Comparison of ENCODE assay signal across 19 mouse cellular contexts in genomic region chr1:89080795-89081194, GRCm38 (mm10). TPM values are rescaled to one million over a fixed set of nuclear protein-coding genes. Genes with fewer than 3 reads are reported as not detected.
DNase-seq lines count a peak whose midpoint lies in the region; ATAC-seq and TF ChIP-seq lines count a peak whose summit lies in the region.
"Had no signal": no experiment of that assay in that cellular context is flagged by ENCODE, and none has a peak within 500 bp of the region (broad histone marks: within the 10 kb centered on the region; RNA-seq: fewer than 3 reads in every experiment).

No protein-coding gene starts in this region.

- no peak overlapping the region for H3K4me3 ChIP-seq in kidney, embryonic 15.5 days (replicated peaks)
- no peak overlapping the region for H3K4me3 ChIP-seq in kidney, embryonic 16.5 days (ENCODE audit: low read length)
- no peak overlapping the region for H3K4me3 ChIP-seq in myocyte
- H3K4me3 ChIP-seq in hindbrain, embryonic 12.5 days = no peak overlapping the region
- H3K4me3 ChIP-seq: forebrain, embryonic 10.5 days; limb, embryonic 12.5 days; megakaryocyte, embryonic 14.5 days; midbrain, embryonic 15.5 days; stomach, embryonic 15.5 days had no signal

- peaks cover 56% of the 10 kb centered on the region for H3K4me1 ChIP-seq in kidney, embryonic 15.5 days
- peaks cover 52% of the 10 kb centered on the region for H3K4me1 ChIP-seq in kidney, embryonic 16.5 days (ENCODE audit: insufficient read depth, low read length)
- peaks cover 64% of the 10 kb centered on the region for H3K4me1 ChIP-seq in hindbrain, embryonic 12.5 days
- H3K4me1 ChIP-seq: megakaryocyte, embryonic 14.5 days had no signal

- 35% methylated on average over 5 of the region's 5 CpGs for WGBS in kidney, embryonic 15.5 days
- WGBS in kidney, embryonic 16.5 days = 29% methylated on average over 5 of the region's 5 CpGs
- WGBS in hindbrain, embryonic 12.5 days = 66% methylated on average over 5 of the region's 5 CpGs

- H3K27ac ChIP-seq in kidney, embryonic 15.5 days = 0 out of 2 replicates have a peak overlapping the region, but pooled peaks have one; percentile 2
- H3K27ac ChIP-seq in kidney, embryonic 16.5 days (ENCODE audit: low read length) = no peak overlapping the region
- no peak overlapping the region for H3K27ac ChIP-seq in hindbrain, embryonic 12.5 days
- H3K27ac ChIP-seq: forebrain, embryonic 10.5 days; kidney, postnatal 0 days; limb, embryonic 12.5 days; midbrain, embryonic 15.5 days; stomach, embryonic 15.5 days had no signal

- peaks cover 97% of the 10 kb centered on the region for H3K79me2 ChIP-seq in myocyte (ENCODE audit: control insufficient read depth, insufficient read depth)

- no peak for ATAC-seq in kidney, embryonic 15.5 days (replicated peaks; ENCODE audit: low FRiP score)
- ATAC-seq in kidney, embryonic 16.5 days (ENCODE audit: low FRiP score, low TSS enrichment) = no peak
- no peak for ATAC-seq in hindbrain, embryonic 12.5 days (ENCODE audit: low FRiP score)
- ATAC-seq: liver, postnatal 0 days; midbrain, embryonic 15.5 days had no signal

- H3K27me3 ChIP-seq in kidney, embryonic 15.5 days = no peaks in the 10 kb centered on the region
- no peaks in the 10 kb centered on the region for H3K27me3 ChIP-seq in kidney, embryonic 16.5 days (ENCODE audit: insufficient read depth, low read length)
- no peaks in the 10 kb centered on the region for H3K27me3 ChIP-seq in myocyte (ENCODE audit: control insufficient read depth, insufficient read depth, insufficient read length)
- H3K27me3 ChIP-seq in hindbrain, embryonic 12.5 days = no peaks in the 10 kb centered on the region
- H3K27me3 ChIP-seq: limb, embryonic 12.5 days; midbrain, embryonic 15.5 days; stomach, embryonic 15.5 days had no signal

- no peak overlapping the region for H3K9ac ChIP-seq in kidney, embryonic 15.5 days
- no peak overlapping the region for H3K9ac ChIP-seq in kidney, embryonic 16.5 days (replicated peaks; ENCODE audit: low read length)
- H3K9ac ChIP-seq in hindbrain, embryonic 12.5 days = no peak overlapping the region
- H3K9ac ChIP-seq: limb, embryonic 12.5 days; liver, postnatal 0 days; midbrain, embryonic 15.5 days; stomach, embryonic 15.5 days had no signal

- peak; percentile 25 for DNase-seq in gastrocnemius, adult 18-20 months (ENCODE audit: low spot score)
- DNase-seq in gastrocnemius, postnatal 4 days (ENCODE audit: low spot score in 2 of 2) = no peak
- peak; percentile 89 for DNase-seq in Muller cell, postnatal 12 days (ENCODE audit: inconsistent ontology term)
- DNase-seq: gastrocnemius, postnatal 10 days; liver, postnatal 0 days; lung, postnatal 14 days; right cerebral cortex, adult 18-20 months; spleen, adult 18-20 months; thymus, postnatal 25 days had no signal

- no peaks in the 10 kb centered on the region for H3K9me3 ChIP-seq in kidney, embryonic 15.5 days (replicated peaks)
- no peaks in the 10 kb centered on the region for H3K9me3 ChIP-seq in kidney, embryonic 16.5 days (ENCODE audit: low read length)
- no peaks in the 10 kb centered on the region for H3K9me3 ChIP-seq in hindbrain, embryonic 12.5 days (replicated peaks)
- H3K9me3 ChIP-seq: forebrain, embryonic 10.5 days; limb, embryonic 12.5 days; megakaryocyte, embryonic 14.5 days; midbrain, embryonic 15.5 days; stomach, embryonic 15.5 days had no signal

- no peak for TF ChIP-seq POLR2A in myocyte (IDR thresholded peaks at IDR 0.05; ENCODE audit: insufficient read length, low read depth)

- 0 out of 2 replicates have a peak, but pooled peaks cover 2% of the 10 kb centered on the region for H3K36me3 ChIP-seq in kidney, embryonic 15.5 days
- H3K36me3 ChIP-seq in kidney, embryonic 16.5 days (ENCODE audit: insufficient read depth, low read length) = no peaks in the 10 kb centered on the region; the same call in 1 of the 2 replicates
- H3K36me3 ChIP-seq in myocyte (ENCODE audit: control insufficient read depth, insufficient read depth) = no peaks in the 10 kb centered on the region
- H3K36me3 ChIP-seq in hindbrain, embryonic 12.5 days = no peaks in the 10 kb centered on the region
- H3K36me3 ChIP-seq: limb, embryonic 12.5 days; midbrain, embryonic 15.5 days; stomach, embryonic 15.5 days had no signal

- no peak overlapping the region for H3ac ChIP-seq in myocyte (ENCODE audit: control insufficient read depth, insufficient read length)

- 0 out of 2 replicates have a peak overlapping the region, but pooled peaks have one; percentile 0 for H3K4me2 ChIP-seq in kidney, embryonic 15.5 days
- no peak overlapping the region for H3K4me2 ChIP-seq in kidney, embryonic 16.5 days (replicated peaks; ENCODE audit: low read depth, low read length)
- H3K4me2 ChIP-seq in myocyte (ENCODE audit: low read depth) = peak overlapping the region; percentile 68
- H3K4me2 ChIP-seq in hindbrain, embryonic 12.5 days (replicated peaks) = no peak overlapping the region
- H3K4me2 ChIP-seq: limb, embryonic 12.5 days; midbrain, embryonic 15.5 days; stomach, embryonic 15.5 days had no signal

TF ChIP-seq in myocyte, 11 proteins besides CTCF, POLR2A, EP300 and RAD21:
- TF ChIP-seq MAX (IDR thresholded peaks at IDR 0.05; ENCODE audit: low read depth) = no peak
- TF ChIP-seq TCF12 (IDR thresholded peaks at IDR 0.05; ENCODE audit: insufficient read depth, poor library complexity, severe bottlenecking) = peak; percentile 18
- TF ChIP-seq MYOD1 (IDR thresholded peaks at IDR 0.05; ENCODE audit: control insufficient read depth in 1 of 3, insufficient read length in 2 of 3, low read depth in 2 of 3) = peak in 2 of 3 experiments; percentile 21 to 36
TF ChIP-seq in myocyte: peak in this region for 2.

RNA-seq across cellular contexts. Expression of gene Sh3bp4, which starts 10.6 kb away (rescaled TPM):
- total RNA-seq in gastrocnemius, adult 18-20 months (2021) = 1 to 10 TPM; 2.5 to 3.7 TPM
- total RNA-seq in gastrocnemius, postnatal 4 days (2021) = 10 to 100 TPM; 16.8 to 17.1 TPM
- polyA plus RNA-seq in kidney, embryonic 15.5 days (2015; fragmentation: Nextera tagmentation; extraction: Ambion mirVana) = 25.4 and 28.7 TPM in 2 replicates
- 29.1 and 29.8 TPM in 2 replicates for polyA plus RNA-seq in kidney, embryonic 16.5 days (2015; fragmentation: Nextera tagmentation; extraction: Ambion mirVana)
- polyA plus RNA-seq in myocyte (2012; fragmentation: generic; extraction: Trizol) = 23.2 TPM
- polyA plus RNA-seq in hindbrain, embryonic 12.5 days (2016; fragmentation: Nextera tagmentation; extraction: Ambion mirVana) = 28.0 and 31.4 TPM in 2 replicates

Comparison
In these comparisons a context has a peak if more than half of its experiments do, and no peak if none do; other contexts are left out.
1. DNase-seq: peak in gastrocnemius, adult 18-20 months (single experiment) and Muller cell, postnatal 12 days (single experiment); none in gastrocnemius, postnatal 4 days (0 of 2).
2. H3K4me2 ChIP-seq: peak in kidney, embryonic 15.5 days (single experiment) and myocyte (single experiment); none in kidney, embryonic 16.5 days (single experiment) and hindbrain, embryonic 12.5 days (single experiment).